Mouse (Mus musculus) liver, adult 2 months (tissue): ENCODE measurements around the gene Tmem41a.

Source experiments
- CTCF ChIP-seq: fragments of 200-500 bp; IDR thresholded peaks from 2 replicates; pipeline ENCODE4 v1.5.1; 2011; ENCODE audit warnings: low read depth, low read length, control low read depth
- POLR2A ChIP-seq: fragments of 200-500 bp; IDR thresholded peaks from 2 replicates; pipeline ENCODE4 v1.6.1; 2011; ENCODE audit warnings: low read length, control low read depth; ENCODE audit not compliant: insufficient read depth; ENCODE audit errors: extremely low read depth

GRCm38 (mm10) chr16:21905996-21906395 is 41.4 kb downstream of the Tmem41a start:
- TF ChIP-seq POLR2A (no peak), CTCF (no peak)
